Mouse (Mus musculus): ENCODE measurements at regions not wholly inside any gene's neighbourhood (a gene's known extent, or its start where the extent isn't known, plus 50 kb on each side); places are given as distances from the start of the nearest gene placed in this dataset.

- DNase-seq (ENCODE audit: low spot score), result no peak
These were observed 77.5 kb upstream of the Dapl1 start for GRCm38 (mm10) chr2:59406976-59407375.

- peak; percentile 45 for DNase-seq (ENCODE audit: low spot score)
These were observed 76.9 kb upstream of the Dapl1 start for GRCm38 (mm10) chr2:59407512-59407988.

- no peak for DNase-seq (ENCODE audit: low spot score)
These were observed 76.3 kb upstream of the Dapl1 start for GRCm38 (mm10) chr2:59408040-59408587.

DNA sequence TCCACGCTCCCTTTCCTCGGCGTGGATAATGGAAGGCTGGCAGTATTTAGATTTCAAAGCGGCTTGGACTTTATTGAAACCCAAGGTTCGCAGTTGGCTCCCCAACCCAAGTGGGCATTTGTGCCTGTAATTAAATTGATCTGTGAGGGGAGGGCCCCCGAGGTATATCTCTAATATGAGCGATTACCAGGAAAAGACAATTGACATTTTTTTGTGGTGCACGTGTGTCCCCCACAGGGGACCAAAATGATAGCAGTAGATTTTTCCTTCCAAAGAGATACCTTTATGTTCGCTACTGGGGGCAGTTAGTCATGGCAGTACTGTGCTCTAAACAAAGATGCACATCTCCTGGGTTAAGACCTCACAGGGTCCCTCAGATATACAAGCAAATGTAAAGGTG, 69.8 kb upstream of the Dapl1 start:
- no peak for DNase-seq (ENCODE audit: low spot score)

GRCm38 (mm10) chr2:59416491-59417195, 67.8 kb upstream of the Dapl1 start:
- no peak for DNase-seq (ENCODE audit: low spot score)

GRCm38 (mm10) chr2:59417384-59417955, 67.0 kb upstream of the Dapl1 start:
- no peak for DNase-seq (ENCODE audit: low spot score)

- peak; percentile 63 for DNase-seq (ENCODE audit: low spot score)
These were observed 64.0 kb upstream of the Dapl1 start for GRCm38 (mm10) chr2:59420496-59420895.

- no peak for DNase-seq (ENCODE audit: low spot score)
These were observed 61.9 kb upstream of the Dapl1 start for GRCm38 (mm10) chr2:59422291-59423242.

DNA sequence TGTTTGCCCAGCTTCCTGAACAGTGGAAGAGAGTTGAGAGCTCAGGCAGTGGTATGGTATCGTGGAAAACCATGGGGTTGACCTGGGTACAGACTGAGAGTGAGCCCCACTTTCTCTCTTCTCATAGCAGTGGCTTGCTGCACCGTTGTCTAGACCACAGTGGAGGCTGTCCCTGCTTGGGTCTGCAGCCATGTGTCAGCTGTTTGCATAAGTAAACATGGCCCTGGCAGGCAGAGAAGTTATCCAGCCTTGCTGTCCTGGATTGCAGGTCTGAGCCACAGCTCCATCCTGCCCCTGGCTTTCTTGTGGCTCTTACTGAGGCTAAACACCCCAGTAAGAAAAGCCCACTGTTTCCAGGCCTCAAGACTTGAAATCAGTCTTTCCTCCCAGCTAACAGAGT, 60.2 kb upstream of the Dapl1 start:
- DNase-seq (ENCODE audit: low spot score), result no peak

- DNase-seq (ENCODE audit: low spot score), result no peak
These were observed 59.7 kb upstream of the Dapl1 start for GRCm38 (mm10) chr2:59424729-59425128.

DNA sequence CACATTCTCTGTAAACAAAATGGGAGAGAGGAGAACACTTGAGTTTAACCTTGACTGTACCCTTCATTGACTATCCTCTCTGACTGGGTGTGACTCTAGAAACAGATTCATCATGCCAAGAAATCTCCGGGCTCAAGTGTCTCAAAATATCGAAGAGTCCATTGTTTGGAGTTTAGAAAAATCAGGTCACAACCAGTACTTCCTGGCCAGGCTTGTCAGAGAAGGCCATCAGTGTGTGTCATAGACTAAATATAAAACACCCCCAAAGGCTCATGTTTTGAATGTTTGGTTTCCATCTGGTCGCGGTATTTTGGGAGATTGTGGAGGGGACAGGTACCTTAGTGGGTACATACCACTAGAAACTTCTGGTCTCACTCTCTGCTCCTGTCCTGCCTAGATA, 58.6 kb upstream of the Dapl1 start:
- DNase-seq (ENCODE audit: low spot score), result no peak

- no peak for DNase-seq (ENCODE audit: low spot score)
These were observed 53.0 kb upstream of the Dapl1 start for GRCm38 (mm10) chr2:59431466-59431865.

DNA sequence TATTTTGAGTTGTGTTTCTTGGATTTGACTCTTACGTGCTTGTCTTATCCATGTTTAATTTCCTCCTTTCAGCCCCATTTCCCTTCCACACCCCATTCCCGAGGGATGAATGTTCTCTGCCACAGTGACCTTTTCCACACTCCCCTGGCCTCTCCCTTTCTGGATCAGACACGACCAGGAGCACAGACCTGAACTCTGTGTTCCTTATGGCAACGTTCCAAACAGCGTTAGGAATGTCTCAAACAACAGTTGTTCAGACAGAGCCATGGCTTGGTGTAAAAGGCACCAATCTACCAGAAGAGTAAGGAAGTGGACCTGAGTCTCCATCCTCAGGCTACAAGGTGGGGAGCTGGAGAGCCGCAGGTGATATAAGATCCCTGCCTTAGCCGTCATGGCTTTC, 52.6 kb upstream of the Dapl1 start:
- DNase-seq (ENCODE audit: low spot score), result no peak

All from ovary, postnatal 36 days (tissue).